Mouse (Mus musculus): ENCODE results near the gene Grhpr. TPM values are rescaled to one million over a fixed set of nuclear protein-coding genes. Genes with fewer than 3 reads are reported as not detected.
"Not testable (repeated sequence)": the region's sequence is repeated elsewhere in the genome, so short reads cannot be mapped to it uniquely, and the experiment has no call there.

Grhpr gene
- total and polyA plus RNA-seq, 3 experiments, result 139 to 300 (median 220) TPM

DNA sequence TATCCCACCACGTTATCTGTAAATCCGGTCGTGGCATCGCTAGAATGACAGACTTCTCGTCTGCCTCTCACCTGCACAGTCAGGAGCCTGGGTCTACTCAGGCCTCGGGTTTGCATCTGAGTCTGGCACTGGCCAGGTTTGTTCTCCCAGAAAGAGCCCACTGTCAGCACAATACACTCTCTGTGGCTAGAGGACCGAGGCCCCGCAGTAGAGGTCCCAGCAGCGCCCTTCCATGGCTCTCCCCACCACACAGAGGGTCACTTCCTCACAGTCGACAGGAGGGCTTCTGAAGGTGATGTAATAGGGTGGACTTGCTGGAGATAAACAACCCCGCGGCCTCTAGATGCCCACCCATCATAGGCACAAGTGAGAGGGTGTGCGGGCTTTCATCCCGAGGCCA is 7.3 kb upstream of the Grhpr start:
- no peak for DNase-seq

DNA sequence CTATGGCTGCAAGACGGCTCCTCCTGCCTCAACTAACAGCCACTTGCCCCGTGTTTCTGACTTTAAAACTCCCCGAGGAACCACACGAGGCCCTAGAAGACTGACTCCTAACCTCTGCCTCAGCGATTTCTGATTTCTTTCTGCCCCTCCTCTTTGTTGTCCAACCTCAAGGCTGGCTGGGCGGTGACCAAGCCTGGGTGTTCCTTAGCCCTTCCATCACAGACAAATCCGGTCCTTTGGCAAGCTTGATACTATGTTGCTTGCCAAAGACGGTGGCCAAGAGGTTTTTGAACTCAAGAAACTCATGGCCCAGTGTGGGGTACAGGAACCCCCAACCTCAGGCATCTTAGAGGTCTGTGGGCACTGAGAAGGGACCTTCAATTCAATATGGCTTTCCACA is 6.9 kb upstream of the Grhpr start:
- no peak for DNase-seq

- no peak for DNase-seq
Measured at GRCm38 (mm10) chr4:44976026-44976615, 5.1 kb upstream of the Grhpr start.

GRCm38 (mm10) chr4:44976921-44977710 is 4.1 kb upstream of the Grhpr start:
- no peak for DNase-seq

GRCm38 (mm10) chr4:44978175-44978574 is 3.0 kb upstream of the Grhpr start:
- DNase-seq, result no peak

DNA sequence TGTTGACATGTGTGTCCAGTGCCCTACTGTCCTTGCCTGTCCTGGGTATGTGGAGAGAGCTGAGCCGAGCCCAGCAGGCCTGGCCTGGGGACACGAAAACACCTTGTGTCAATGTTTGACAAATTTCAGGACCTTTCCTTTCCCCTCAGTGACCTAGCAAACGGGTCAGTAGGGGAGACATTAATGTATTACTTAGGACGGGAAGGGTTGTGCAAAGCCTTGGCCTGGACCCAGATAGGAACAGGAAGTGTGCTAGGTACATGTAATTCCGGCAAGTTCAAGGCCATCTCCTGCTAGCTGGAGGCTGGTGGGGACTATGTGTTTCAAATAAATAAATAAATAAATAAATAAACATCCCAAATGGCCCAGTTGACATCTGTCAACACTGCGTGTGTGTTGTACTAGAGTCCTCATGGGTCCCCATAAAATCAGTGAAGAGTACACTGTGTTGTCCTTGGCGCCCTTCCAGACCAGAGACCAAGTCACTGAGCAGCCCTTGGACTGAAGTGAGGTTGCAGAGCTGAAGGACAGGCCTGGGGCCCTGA is 1.3 kb upstream of the Grhpr start:
- DNase-seq, result peak; percentile 88

- DNase-seq, result peak; percentile 54
Measured at GRCm38 (mm10) chr4:44981974-44982287, 736 bp downstream of the Grhpr start.

- DNase-seq, result peak; percentile 44
Measured at GRCm38 (mm10) chr4:44982440-44983130, 1.4 kb downstream of the Grhpr start.

- DNase-seq, result peak; percentile 87
Measured at GRCm38 (mm10) chr4:44983131-44983740, 2.0 kb downstream of the Grhpr start.

DNA sequence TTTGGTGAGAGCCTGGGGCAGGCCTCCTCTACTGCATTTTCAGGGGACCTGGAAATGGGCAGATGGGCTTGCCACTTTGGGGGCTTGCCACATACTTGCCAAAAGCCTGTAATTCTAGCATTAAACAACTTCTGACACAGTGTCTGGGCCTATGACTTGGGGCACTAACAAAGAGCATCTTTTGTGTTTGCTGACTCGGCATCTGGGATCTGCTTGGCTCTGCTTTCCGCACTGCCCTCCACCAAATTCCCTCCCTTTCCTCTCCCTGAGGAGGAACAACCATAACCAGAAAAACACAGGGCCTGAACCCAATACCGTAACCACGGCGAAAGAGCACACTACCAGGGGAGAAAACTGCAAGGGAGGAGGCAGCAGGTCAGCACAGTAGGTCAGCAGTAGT is 9.4 kb downstream of the Grhpr start:
- DNase-seq, result no peak

DNA sequence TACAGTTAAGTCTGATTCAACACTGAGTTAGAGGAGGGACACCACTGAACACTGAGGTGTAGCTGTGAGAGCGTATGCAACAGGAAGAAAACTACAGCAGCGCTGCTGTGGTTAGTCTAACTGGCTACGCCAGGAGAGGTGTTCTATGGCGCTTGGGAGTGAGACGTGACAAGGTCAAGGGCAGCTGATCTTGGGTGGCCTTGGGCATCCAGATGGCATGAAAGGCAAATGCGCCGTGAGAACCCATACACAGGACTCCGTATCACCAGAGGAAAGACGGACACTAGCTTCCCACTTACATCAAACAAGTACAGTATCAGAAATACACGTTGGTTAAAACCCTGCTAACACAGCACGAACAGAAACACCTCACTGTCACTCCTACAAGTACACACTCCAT is 11.1 kb downstream of the Grhpr start:
- peak; percentile 57 for DNase-seq

- not testable (repeated sequence) for DNase-seq
Measured at GRCm38 (mm10) chr4:44993179-44993578, 12.0 kb downstream of the Grhpr start.

DNA sequence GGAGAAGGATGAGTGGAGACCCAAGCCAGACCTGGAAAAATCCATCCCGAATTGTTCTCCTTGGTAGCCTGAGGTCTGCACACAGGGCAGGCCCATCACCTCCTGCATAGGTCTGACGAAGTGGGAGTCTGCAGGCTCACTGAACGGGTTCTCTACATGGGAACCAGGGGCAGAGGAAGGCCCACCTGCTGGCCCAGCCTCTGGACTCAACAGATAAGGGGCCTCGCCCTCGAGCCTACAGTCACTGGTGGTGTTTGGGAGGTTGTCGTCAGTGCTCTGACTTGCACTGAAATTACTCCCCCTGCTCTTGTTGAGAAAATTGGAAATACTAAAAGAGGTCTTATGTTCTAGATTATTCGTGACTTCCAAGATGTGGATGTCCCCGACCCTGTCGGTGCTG is 12.7 kb downstream of the Grhpr start:
- DNase-seq, result no peak

DNA sequence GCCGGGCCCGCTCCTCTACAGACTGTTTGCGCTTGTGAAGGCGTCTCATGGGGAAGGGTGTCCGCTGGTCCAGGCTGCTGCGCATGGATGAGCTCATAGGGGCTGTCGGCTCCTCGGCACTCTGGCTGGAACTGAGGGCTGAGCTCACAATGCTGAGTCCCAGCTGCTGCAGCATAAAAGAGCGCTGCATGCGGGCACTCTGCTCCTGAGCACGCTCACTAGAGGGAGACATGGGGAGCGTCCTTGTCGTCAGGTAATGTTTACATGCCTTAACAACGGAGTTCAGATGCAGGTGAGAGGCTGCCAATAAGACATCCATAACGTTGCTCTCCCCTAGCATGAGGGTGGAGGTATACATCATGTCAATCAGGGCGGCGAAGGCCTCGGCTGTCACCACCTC is 13.6 kb downstream of the Grhpr start:
- DNase-seq, result no peak

GRCm38 (mm10) chr4:44998071-44998470 is 16.9 kb downstream of the Grhpr start:
- no peak for DNase-seq

- DNase-seq, result no peak
Measured at GRCm38 (mm10) chr4:45000001-45000400, 18.8 kb downstream of the Grhpr start.

DNA sequence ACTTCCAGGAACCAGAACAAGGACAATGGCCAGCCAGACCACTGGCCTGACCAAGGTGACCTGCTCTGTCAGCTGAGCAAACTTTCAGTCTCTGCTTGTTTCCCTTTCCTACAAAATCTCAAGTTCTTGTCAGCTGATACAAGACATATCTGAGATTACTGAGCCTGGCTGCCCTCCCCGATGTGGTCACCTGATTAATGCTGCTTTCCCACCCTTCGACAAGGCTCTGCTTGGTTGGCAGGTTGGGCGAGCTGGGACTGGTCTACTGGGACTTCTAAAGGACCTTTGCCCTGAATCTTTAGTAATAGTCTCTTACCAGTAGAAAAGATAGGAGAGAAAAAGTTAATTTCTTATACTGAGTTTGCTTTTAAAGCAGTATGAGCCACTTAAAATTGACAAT is 24.3 kb downstream of the Grhpr start:
- peak; percentile 21 for DNase-seq

- DNase-seq, result peak; percentile 51
Measured at GRCm38 (mm10) chr4:45010806-45011415, 29.7 kb downstream of the Grhpr start.

DNA sequence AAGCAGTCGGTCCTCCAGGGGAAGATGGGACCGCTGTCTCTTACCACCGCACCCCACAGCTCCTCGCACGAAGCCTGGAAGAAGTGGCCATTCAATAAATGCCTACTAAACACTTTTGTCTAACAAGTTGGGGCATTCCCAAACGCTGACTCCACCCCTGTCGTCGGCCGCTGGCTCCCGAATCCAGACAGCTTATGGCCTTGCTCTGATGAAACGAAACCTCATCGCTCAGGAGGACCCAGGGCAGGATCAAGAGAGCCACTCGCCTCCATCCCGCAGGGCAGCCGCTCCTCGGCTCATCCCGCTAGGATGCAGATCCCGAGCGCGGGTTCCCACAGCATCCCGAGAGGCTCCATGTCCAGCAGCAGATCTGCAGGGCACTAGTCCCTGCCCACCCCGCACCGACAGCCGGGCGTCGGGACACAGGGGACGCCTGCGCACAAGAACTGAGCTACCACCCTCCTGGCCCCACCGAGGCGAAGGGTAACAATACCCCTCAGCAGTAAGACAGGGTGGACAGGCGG is 30.4 kb downstream of the Grhpr start:
- peak; percentile 89 for DNase-seq

DNA sequence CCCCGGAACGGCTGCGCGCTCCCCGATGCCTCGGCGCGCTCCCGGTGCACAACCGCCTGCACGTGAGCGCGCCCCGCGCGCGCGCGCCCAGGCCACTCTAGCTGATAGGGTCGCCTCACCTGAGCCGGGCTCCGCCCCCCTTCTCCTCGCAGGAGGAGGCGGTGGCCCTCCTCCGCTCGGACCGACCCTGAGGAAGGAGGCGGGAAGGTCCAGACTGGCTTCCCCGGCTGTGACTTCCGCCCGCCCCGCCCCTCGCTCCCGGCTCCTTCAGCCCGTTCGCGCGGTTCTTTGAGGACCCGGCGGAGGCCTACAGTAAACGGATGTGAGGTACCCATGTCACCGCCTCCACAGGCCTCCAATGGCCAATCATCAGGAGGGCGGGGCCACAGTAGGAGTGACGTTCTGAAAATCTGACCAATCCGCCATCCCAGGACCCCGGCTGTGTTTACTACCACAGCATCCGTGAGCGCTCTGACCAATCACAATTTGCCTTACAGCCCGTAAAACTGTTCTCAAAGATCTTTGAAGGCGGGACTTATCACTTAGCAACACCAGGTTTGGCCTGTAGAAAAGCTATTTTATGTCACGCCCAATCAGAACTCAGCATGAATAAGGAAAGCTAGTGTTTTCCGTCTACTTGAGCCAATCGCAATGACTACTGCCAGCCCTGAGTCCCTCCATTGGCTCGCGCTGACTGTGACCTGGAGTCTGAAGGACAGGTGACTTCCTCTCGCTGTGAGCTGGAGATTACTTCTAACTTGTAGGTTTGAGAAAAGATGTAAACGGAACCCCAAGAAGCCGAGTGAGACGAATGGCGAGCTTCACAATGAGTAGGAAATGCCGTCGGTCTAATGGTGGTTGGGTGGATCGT is 31.1 kb downstream of the Grhpr start, which contains the start of gene Zbtb5:
TSS of gene Zbtb5 (minus strand) at position 308 of the 871 bp plus-strand sequence.
- DNase-seq, result peak; percentile 100

DNA sequence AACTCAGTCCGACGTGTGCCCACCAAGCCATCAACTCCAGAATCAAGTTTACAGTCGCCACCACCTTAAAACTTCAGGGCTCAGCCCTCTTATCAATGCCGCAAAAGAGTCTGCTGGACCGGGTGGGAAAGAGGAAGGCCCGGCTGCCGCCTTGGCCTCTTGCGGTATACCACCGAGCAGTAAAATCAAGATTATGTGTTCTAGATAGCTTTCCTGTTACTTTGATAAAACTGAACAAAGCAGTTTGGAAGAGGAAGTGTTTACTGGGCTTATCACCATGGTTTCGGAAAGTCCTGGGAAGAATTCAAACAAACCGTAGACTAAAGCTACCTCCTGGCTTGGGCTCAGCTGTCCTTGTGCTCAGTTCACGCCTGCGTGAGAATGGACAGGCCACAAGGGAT is 31.8 kb downstream of the Grhpr start:
- no peak for DNase-seq

Data from adrenal gland, adult 2 months (tissue).